ENCODE assay signal across 19 mouse cellular contexts in the genomic region with DNA sequence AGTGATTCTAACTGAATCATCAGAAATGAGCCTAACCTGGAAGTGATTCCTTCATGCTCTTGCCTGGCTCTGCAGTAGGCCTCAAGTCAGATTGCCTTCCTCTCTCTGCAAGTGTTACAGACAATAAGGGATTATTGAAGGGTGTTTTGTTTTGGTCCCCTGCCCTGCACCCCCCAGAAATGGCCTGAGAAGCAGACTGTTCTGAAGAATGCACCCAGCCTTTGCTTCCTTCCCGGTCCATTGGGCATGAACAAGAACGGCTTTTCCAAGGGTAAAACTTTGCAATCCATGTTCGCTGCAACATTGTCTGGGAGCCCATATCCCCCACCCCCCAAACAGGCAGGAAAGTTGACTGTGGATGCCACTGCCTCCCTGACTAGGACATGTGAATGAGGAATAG.
DNase-seq lines count a peak whose midpoint lies in the region; ATAC-seq lines count a peak whose summit lies in the region.
"Had no signal": no experiment of that assay in that cellular context is flagged by ENCODE, and none has a peak within 500 bp of the region (broad histone marks: within the 10 kb centered on the region; RNA-seq: fewer than 3 reads in every experiment).

No protein-coding gene starts in this region.

- no peak overlapping the region for H3K9ac ChIP-seq in kidney, embryonic 14.5 days (ENCODE audit: low read depth, low read length)
- no peak overlapping the region for H3K9ac ChIP-seq in midbrain, embryonic 12.5 days (replicated peaks)
- H3K9ac ChIP-seq in midbrain, embryonic 13.5 days (replicated peaks), result no peak overlapping the region
- H3K9ac ChIP-seq in hindbrain, embryonic 16.5 days (ENCODE audit: low read depth, low read length), result no peak overlapping the region
- H3K9ac ChIP-seq in liver, embryonic 11.5 days (ENCODE audit: low read depth, low read length), result no peak overlapping the region
- H3K9ac ChIP-seq: liver, embryonic 12.5 days had no signal

- H3K4me1 ChIP-seq in kidney, embryonic 14.5 days (ENCODE audit: control insufficient read depth, insufficient read depth, low read length), result no peaks in the 10 kb centered on the region
- H3K4me1 ChIP-seq in midbrain, embryonic 12.5 days, result peaks cover 8% of the 10 kb centered on the region; the same call in 1 of the 2 replicates
- H3K4me1 ChIP-seq in midbrain, embryonic 13.5 days (replicated peaks), result 0 out of 2 replicates have a peak, but pooled peaks cover 3% of the 10 kb centered on the region
- no peaks in the 10 kb centered on the region for H3K4me1 ChIP-seq in hindbrain, embryonic 16.5 days (ENCODE audit: control insufficient read depth, insufficient read depth, low read depth, low read length)
- no peaks in the 10 kb centered on the region for H3K4me1 ChIP-seq in liver, embryonic 11.5 days (replicated peaks; ENCODE audit: control insufficient read depth, insufficient read depth, low read length)
- H3K4me1 ChIP-seq: limb, embryonic 10.5 days; liver, embryonic 12.5 days; megakaryocyte, embryonic 14.5 days had no signal

- no peak overlapping the region for H3K4me3 ChIP-seq in kidney, embryonic 14.5 days (ENCODE audit: low read length)
- H3K4me3 ChIP-seq in midbrain, embryonic 12.5 days, result no peak overlapping the region
- H3K4me3 ChIP-seq in midbrain, embryonic 13.5 days (replicated peaks), result no peak overlapping the region
- no peak overlapping the region for H3K4me3 ChIP-seq in hindbrain, embryonic 16.5 days (ENCODE audit: low read length)
- no peak overlapping the region for H3K4me3 ChIP-seq in liver, embryonic 11.5 days (ENCODE audit: low read depth, low read length)
- H3K4me3 ChIP-seq: layer of hippocampus, adult 2 months; limb, embryonic 10.5 days; liver, embryonic 12.5 days; megakaryocyte, embryonic 14.5 days had no signal

- no peak for DNase-seq in kidney, adult 18-20 months
- peak; percentile 21 for DNase-seq in embryo, embryonic 11 days
- DNase-seq in liver, embryonic 11.5 days (ENCODE audit: low spot score), result no peak
- DNase-seq in heart, postnatal 36 days, result no peak
- DNase-seq: adrenal gland, adult 2 months; cerebellum, adult 9-11 months; lung, adult 2 months; right cerebral cortex, postnatal 4 days; thymus, adult 2 months had no signal

- H3K27ac ChIP-seq in kidney, embryonic 14.5 days (ENCODE audit: low read depth, low read length), result no peak overlapping the region
- no peak overlapping the region for H3K27ac ChIP-seq in midbrain, embryonic 12.5 days (replicated peaks)
- no peak overlapping the region for H3K27ac ChIP-seq in midbrain, embryonic 13.5 days
- H3K27ac ChIP-seq in hindbrain, embryonic 16.5 days (ENCODE audit: low read depth, low read length), result no peak overlapping the region
- H3K27ac ChIP-seq in liver, embryonic 11.5 days (ENCODE audit: low read depth, low read length), result no peak overlapping the region
- H3K27ac ChIP-seq: kidney, postnatal 0 days; layer of hippocampus, adult 2 months; limb, embryonic 10.5 days; liver, embryonic 12.5 days had no signal

- no peaks in the 10 kb centered on the region for H3K9me3 ChIP-seq in kidney, embryonic 14.5 days (ENCODE audit: control insufficient read depth, low read length)
- no peaks in the 10 kb centered on the region for H3K9me3 ChIP-seq in midbrain, embryonic 12.5 days
- no peaks in the 10 kb centered on the region for H3K9me3 ChIP-seq in midbrain, embryonic 13.5 days
- H3K9me3 ChIP-seq in hindbrain, embryonic 16.5 days (ENCODE audit: control insufficient read depth, low read length), result no peaks in the 10 kb centered on the region
- H3K9me3 ChIP-seq in liver, embryonic 11.5 days (ENCODE audit: control insufficient read depth, low read length), result no peaks in the 10 kb centered on the region
- H3K9me3 ChIP-seq: limb, embryonic 10.5 days; liver, embryonic 12.5 days had no signal

- H3K27me3 ChIP-seq in kidney, embryonic 14.5 days (ENCODE audit: control insufficient read depth, insufficient read depth, low read length), result no peaks in the 10 kb centered on the region
- H3K27me3 ChIP-seq in midbrain, embryonic 12.5 days, result no peaks in the 10 kb centered on the region
- H3K27me3 ChIP-seq in midbrain, embryonic 13.5 days, result no peaks in the 10 kb centered on the region
- H3K27me3 ChIP-seq in hindbrain, embryonic 16.5 days (replicated peaks; ENCODE audit: control insufficient read depth, insufficient read depth, low read length), result no peaks in the 10 kb centered on the region
- no peaks in the 10 kb centered on the region for H3K27me3 ChIP-seq in liver, embryonic 11.5 days (replicated peaks; ENCODE audit: control insufficient read depth, insufficient read depth, low read length)
- H3K27me3 ChIP-seq: liver, embryonic 12.5 days; megakaryocyte, embryonic 14.5 days had no signal

- WGBS in kidney, embryonic 14.5 days, result 70% methylated on average over 3 of the region's 3 CpGs
- WGBS in midbrain, embryonic 12.5 days, result 7% methylated on average over 3 of the region's 3 CpGs
- WGBS in midbrain, embryonic 13.5 days, result 12% methylated on average over 3 of the region's 3 CpGs
- 28% methylated on average over 3 of the region's 3 CpGs for WGBS in hindbrain, embryonic 16.5 days
- 90% methylated on average over 3 of the region's 3 CpGs for WGBS in liver, embryonic 11.5 days

- intact Hi-C loops in heart, postnatal 36 days (cut with DNase I), result no loop called here

- no peak overlapping the region for H3K4me2 ChIP-seq in kidney, embryonic 14.5 days (replicated peaks; ENCODE audit: low read depth, low read length)
- no peak overlapping the region for H3K4me2 ChIP-seq in midbrain, embryonic 12.5 days (replicated peaks)
- H3K4me2 ChIP-seq in midbrain, embryonic 13.5 days (replicated peaks), result no peak overlapping the region
- no peak overlapping the region for H3K4me2 ChIP-seq in hindbrain, embryonic 16.5 days (ENCODE audit: low read length)
- H3K4me2 ChIP-seq in liver, embryonic 11.5 days, result no peak overlapping the region
- H3K4me2 ChIP-seq: liver, embryonic 12.5 days had no signal

- 0 out of 2 replicates have a peak, but pooled peaks have one; percentile 16 for ATAC-seq in kidney, embryonic 14.5 days (ENCODE audit: low FRiP score, low TSS enrichment)
- peak; percentile 60 for ATAC-seq in midbrain, embryonic 12.5 days (ENCODE audit: low FRiP score, low read depth)
- ATAC-seq in midbrain, embryonic 13.5 days, result no peak
- 0 out of 2 replicates have a peak, but pooled peaks have one; percentile 30 for ATAC-seq in hindbrain, embryonic 16.5 days
- ATAC-seq in liver, embryonic 11.5 days (replicated peaks; ENCODE audit: low FRiP score), result no peak
- ATAC-seq: forebrain, embryonic 16.5 days; liver, embryonic 12.5 days had no signal

- no peaks in the 10 kb centered on the region for H3K36me3 ChIP-seq in kidney, embryonic 14.5 days (ENCODE audit: control insufficient read depth, insufficient read depth, low read length)
- no peaks in the 10 kb centered on the region for H3K36me3 ChIP-seq in midbrain, embryonic 12.5 days
- no peaks in the 10 kb centered on the region for H3K36me3 ChIP-seq in midbrain, embryonic 13.5 days
- H3K36me3 ChIP-seq in hindbrain, embryonic 16.5 days (ENCODE audit: control insufficient read depth, insufficient read depth, low read length), result no peaks in the 10 kb centered on the region
- H3K36me3 ChIP-seq in liver, embryonic 11.5 days (ENCODE audit: control insufficient read depth, insufficient read depth, low read length), result no peaks in the 10 kb centered on the region
- H3K36me3 ChIP-seq: limb, embryonic 10.5 days; liver, embryonic 12.5 days had no signal

Comparison
In these comparisons a context has a peak if more than half of its experiments do, and no peak if none do; other contexts are left out.
1. ATAC-seq: peak in kidney, embryonic 14.5 days (single experiment), midbrain, embryonic 12.5 days (single experiment) and hindbrain, embryonic 16.5 days (single experiment); none in midbrain, embryonic 13.5 days (single experiment) and liver, embryonic 11.5 days (single experiment).